Mouse (Mus musculus) kidney, adult 2 months (tissue): ENCODE results near the gene Fcgr3. TPM values are rescaled to one million over a fixed set of nuclear protein-coding genes. Genes with fewer than 3 reads are reported as not detected.

ENCODE experiments used
- DNase-seq: peaks from one replicate; pipeline ENCODE4 v3.0.0; 2021
- H3K27ac ChIP-seq: fragments of 200-500 bp; 2 replicates; pipeline ENCODE4 v1.5.1; 2012; ENCODE audit warnings: low read depth, low read length, control low read depth, inconsistent platforms; ENCODE audit not compliant: insufficient read depth
- H3K27me3 ChIP-seq: fragments of 200-500 bp; replicated peaks from 2 replicates; pipeline ENCODE4 v1.6.1; 2012; ENCODE audit warnings: mild to moderate bottlenecking, moderate library complexity, low read length, inconsistent platforms; ENCODE audit not compliant: control insufficient read depth, insufficient read depth
- H3K36me3 ChIP-seq: fragments of 200-500 bp; 2 replicates; pipeline ENCODE4 v1.6.1; 2012; ENCODE audit warnings: mild to moderate bottlenecking, moderate library complexity, low read length, inconsistent platforms; ENCODE audit not compliant: control insufficient read depth, insufficient read depth
- H3K4me1 ChIP-seq: fragments of 200-500 bp; 2 replicates; pipeline ENCODE4 v1.6.1; 2011; ENCODE audit warnings: low read length; ENCODE audit not compliant: control insufficient read depth, insufficient read depth
- H3K4me3 ChIP-seq: fragments of 200-500 bp; 2 replicates; pipeline ENCODE4 v1.5.1; 2011; ENCODE audit warnings: mild to moderate bottlenecking, low read depth, low read length, control low read depth; ENCODE audit not compliant: insufficient read depth
- CTCF ChIP-seq: fragments of 200-500 bp; conservative IDR thresholded peaks from 2 replicates; pipeline ENCODE4 v1.5.1; 2011; ENCODE audit warnings: low read depth, mild to moderate bottlenecking, control low read depth, low read length, moderate library complexity, mixed read lengths; ENCODE audit not compliant: insufficient read depth, insufficient read length
- POLR2A ChIP-seq: fragments of 200-500 bp; IDR thresholded peaks from one replicate; pipeline ENCODE4 v1.6.1; 2011; ENCODE audit warnings: low read depth, low read length, control low read depth
- WGBS: fragments of 180-500 bp; shearing (Covaris S2); methylation state at CpG from one replicate; pipeline ENCODE4 v1.1.7; 2018; 5-methylcytosine and 5-hydroxymethylcytosine counted together
- polyA plus RNA-seq: library from polyadenylated mRNA; depleted of rRNA; stranded (reverse); fragments of >200 nt; gene quantifications from 2 replicates; pipeline ENCODE4 v1.2.3, GENCODE M21; 2012

Fcgr3 gene
- polyA plus RNA-seq, 1 experiment = 6.4 TPM

DNA sequence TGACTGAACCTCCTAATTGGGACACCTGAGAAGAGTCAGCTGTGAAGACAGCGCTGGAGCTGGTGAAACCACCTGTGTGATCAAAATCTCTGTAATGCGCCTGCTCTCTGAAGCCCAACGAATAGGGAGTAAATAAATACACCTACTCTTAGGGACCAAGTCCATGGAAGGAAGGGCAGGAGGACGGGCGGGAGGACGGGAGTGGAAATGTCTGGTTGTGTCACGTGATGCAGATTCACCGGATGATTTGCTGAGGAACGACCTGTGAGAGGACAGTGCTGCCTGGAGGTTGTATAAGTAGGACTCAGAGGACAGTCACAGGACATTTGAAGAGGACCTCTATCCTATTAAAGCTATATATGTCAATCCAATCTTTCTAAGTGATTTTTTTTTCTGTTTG lies 44.9 kb upstream of the Fcgr3 start:
- peak; percentile 59 for DNase-seq
- no peak overlapping the region for H3K27ac ChIP-seq
- peaks cover 3% of the 10 kb centered on the region; the same call in 1 of the 2 replicates for H3K4me1 ChIP-seq
- no peaks in the 10 kb centered on the region for H3K36me3 ChIP-seq
- TF ChIP-seq POLR2A = no peak
- TF ChIP-seq CTCF = no peak
- WGBS = 55% methylated on average over 9 of the region's 9 CpGs
- H3K4me3 ChIP-seq = no peak overlapping the region
- no peaks in the 10 kb centered on the region for H3K27me3 ChIP-seq

DNA sequence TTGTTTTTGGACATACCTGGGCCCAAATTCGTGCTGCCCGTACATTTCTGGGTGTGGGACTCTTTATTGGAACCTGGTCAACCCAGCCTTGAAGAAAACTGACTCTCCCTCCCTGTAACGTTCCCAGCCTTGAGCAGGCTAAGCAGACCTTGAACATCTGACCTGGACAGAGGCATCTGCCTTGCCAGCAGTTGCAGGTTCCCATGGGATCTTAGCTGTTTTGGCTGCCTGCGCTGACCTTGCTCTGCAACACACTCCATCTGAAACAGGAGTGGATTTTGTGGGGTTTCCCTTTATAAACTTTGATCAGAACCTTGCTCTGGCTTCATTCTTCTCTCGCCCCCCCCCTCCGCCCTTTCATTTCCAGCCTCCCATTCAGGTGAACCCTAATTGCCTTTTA lies 40.5 kb upstream of the Fcgr3 start:
- 76% methylated on average over 6 of the region's 6 CpGs for WGBS
- no peak overlapping the region for H3K4me3 ChIP-seq
- H3K27ac ChIP-seq = no peak overlapping the region
- H3K36me3 ChIP-seq = no peaks in the 10 kb centered on the region
- TF ChIP-seq POLR2A = no peak
- no peak for TF ChIP-seq CTCF
- DNase-seq = no peak
- H3K27me3 ChIP-seq = no peaks in the 10 kb centered on the region
- 0 out of 2 replicates have a peak, but pooled peaks cover 6% of the 10 kb centered on the region for H3K4me1 ChIP-seq

DNA sequence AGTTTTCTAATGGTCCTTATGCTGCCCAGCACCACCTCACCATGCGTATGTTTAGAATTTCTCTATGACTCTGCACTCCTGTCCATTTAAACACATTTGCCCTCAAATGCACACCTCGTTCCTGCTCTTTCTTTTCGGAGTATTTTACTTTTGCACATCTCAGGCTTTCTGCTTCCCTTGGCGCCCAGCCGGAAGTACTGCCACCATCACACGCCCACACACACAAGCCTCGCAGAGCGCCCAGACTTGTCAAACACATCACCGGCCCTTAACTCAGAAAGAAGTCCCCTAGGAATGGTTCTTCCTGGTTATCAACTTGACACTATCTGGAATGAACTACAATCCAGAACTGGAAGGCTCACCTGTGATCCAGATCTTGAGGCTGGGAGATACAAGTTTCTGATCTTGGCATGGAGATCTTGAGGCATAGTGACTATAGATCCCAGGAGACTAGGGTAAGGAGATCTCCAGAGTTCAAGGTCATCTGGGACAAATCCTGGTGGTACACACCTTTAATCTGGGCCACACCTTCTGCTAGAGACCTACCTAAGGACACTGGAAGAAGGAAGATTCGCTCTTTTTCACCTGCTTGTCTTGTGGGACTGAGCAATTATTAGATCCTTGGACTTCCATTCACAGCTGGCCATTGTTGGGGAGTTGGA lies 38.6 kb upstream of the Fcgr3 start:
- Histone ChIP-seq H3K27me3 (no peaks in the 10 kb centered on the region; the same call in 1 of the 2 replicates), H3K4me3 (no peak overlapping the region), H3K27ac (no peak overlapping the region), H3K4me1 (0 out of 2 replicates have a peak, but pooled peaks cover 6% of the 10 kb centered on the region), H3K36me3 (no peaks in the 10 kb centered on the region)
- TF ChIP-seq CTCF (no peak), POLR2A (no peak)
- 47% methylated on average over 10 of the region's 10 CpGs for WGBS
- no peak for DNase-seq

DNA sequence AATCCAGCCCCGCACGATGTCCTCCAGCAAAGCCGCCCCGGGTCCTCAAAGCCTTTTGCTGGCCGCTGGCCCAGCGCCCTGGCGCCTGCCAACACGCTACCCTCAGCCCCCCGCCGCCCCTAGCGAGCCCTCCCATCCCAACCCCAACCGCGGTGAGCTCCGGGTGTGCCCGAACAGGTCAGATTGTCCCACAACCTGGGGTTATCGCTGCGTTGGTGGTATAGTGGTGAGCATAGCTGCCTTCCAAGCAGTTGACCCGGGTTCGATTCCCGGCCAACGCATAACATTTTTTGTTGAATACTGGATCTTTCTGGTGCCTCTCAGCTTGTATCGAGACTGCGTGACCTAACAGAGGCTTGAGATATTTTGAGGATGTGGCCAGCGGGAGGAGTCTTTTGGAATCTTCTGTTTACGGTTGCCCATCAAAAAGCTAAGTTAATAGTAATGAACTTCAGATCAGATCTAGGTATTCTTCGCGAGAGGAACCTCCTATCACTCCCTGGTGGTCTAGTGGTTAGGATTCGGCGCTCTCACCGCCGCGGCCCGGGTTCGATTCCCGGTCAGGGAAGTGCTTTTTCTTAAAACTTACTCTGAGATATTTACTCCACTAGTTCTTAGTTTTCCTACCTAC lies 37.9 kb upstream of the Fcgr3 start:
- Histone ChIP-seq H3K36me3 (no peaks in the 10 kb centered on the region), H3K27ac (no peak overlapping the region), H3K4me3 (peak overlapping the region; percentile 76), H3K4me1 (0 out of 2 replicates have a peak, but pooled peaks cover 6% of the 10 kb centered on the region), H3K27me3 (no peaks in the 10 kb centered on the region; the same call in 1 of the 2 replicates)
- 3% methylated on average over 35 of the region's 35 CpGs for WGBS
- no peak for TF ChIP-seq POLR2A
- no peak for TF ChIP-seq CTCF
- peak; percentile 92 for DNase-seq

DNA sequence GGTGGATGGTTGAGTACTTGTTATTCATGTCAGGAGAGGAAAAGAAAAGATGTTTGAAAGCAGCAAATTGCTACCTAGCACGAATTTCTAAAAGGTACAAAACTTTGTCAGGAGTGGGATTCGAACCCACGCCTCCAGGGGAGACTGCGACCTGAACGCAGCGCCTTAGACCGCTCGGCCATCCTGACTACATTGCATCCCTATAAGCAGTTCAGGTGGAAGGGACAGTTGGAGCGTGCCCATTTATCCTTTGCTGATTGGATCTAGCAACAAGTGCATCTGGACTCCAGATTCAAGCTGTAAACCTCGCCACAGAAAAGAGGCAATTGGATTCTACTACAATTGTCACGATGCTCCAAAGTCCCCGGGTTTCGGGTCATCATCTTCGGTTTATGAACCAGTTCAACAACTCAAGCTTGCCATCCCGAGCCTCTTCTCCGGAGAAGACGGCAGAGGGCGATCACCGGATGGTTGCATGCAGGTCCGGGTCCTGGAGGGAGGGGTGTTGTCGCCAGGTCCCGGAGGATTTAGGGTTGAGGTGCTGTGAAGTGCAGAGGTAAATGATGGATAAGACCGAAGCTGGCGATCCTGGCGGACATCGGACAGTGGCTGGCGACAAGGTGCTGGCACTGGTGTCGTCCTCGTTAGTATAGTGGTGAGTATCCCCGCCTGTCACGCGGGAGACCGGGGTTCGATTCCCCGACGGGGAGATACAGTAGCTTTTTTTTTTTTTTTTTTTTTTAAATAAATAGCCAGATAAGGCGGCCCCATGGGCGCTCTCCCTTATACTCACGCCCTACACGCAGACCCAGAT lies 37.2 kb upstream of the Fcgr3 start:
- 5% methylated on average over 40 of the region's 40 CpGs for WGBS
- Histone ChIP-seq H3K36me3 (no peaks in the 10 kb centered on the region), H3K27me3 (no peaks in the 10 kb centered on the region; the same call in 1 of the 2 replicates), H3K4me1 (0 out of 2 replicates have a peak, but pooled peaks cover 6% of the 10 kb centered on the region), H3K27ac (no peak overlapping the region), H3K4me3 (peak overlapping the region; percentile 76)
- TF ChIP-seq CTCF (0 out of 2 replicates have a peak, but pooled peaks have one; percentile 16), POLR2A (no peak)
- DNase-seq = peak; percentile 90

DNA sequence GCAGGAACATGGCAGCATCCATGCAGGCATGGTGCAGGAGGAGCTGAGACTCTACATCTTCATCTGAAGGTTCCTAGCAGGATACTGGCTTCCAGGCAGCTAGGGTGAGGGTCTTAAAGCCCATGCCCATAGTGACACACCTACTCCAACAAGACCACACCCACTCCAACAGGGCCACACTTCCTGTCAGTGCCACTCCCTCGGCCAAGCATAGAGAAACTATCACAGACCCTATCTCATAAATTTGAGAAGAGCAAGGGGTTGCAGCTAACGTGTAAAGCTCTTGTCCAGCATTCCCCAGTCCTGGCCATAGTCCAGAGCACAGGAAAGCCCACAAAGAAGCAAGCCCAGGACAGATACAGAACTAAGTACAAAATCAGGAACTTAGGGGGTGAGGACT lies 36.3 kb upstream of the Fcgr3 start:
- Histone ChIP-seq H3K36me3 (no peaks in the 10 kb centered on the region), H3K27ac (no peak overlapping the region), H3K4me3 (no peak overlapping the region), H3K27me3 (no peaks in the 10 kb centered on the region; the same call in 1 of the 2 replicates), H3K4me1 (peaks cover 6% of the 10 kb centered on the region; the same call in 1 of the 2 replicates)
- no peak for DNase-seq
- TF ChIP-seq CTCF (no peak), POLR2A (no peak)
- 61% methylated on average over 2 of the region's 2 CpGs for WGBS
